Mouse (Mus musculus) heart, embryonic 14.5 days (tissue): ENCODE results near the gene 4930447C04Rik. TPM values are rescaled to one million over a fixed set of nuclear protein-coding genes. Genes with fewer than 3 reads are reported as not detected.

Experiments
- ATAC-seq: fragments of 200-750 bp; cut with Nextera tagmentation; 2 replicates; pipeline ENCODE4 v1.8.0; 2017; ENCODE audit warnings: low read depth, moderate TSS enrichment; ENCODE audit not compliant: insufficient number of reproducible peaks, insufficient read depth, low FRiP score
- H3K27ac ChIP-seq, 2 experiments: fragments of 200-500 bp in 1 of 2; fragments of 300-500 bp in 1 of 2; sonication (generic) in 1 of 2; replicated peaks in 1 of 2; 2 replicates each; pipeline ENCODE4 v1.5.1; 2012 to 2014; ENCODE audit warnings: low read depth in 2 of 2, low read length in 2 of 2, control low read depth in 1 of 2, mild to moderate bottlenecking in 1 of 2, mixed read lengths in 1 of 2; ENCODE audit not compliant: control insufficient read depth in 1 of 2, insufficient read depth in 1 of 2
- H3K27me3 ChIP-seq: fragments of 300-500 bp; sonication (generic); 2 replicates; pipeline ENCODE4 v1.6.1; 2014; ENCODE audit warnings: mild to moderate bottlenecking, low read length, control low read depth; ENCODE audit not compliant: control insufficient read depth, insufficient read depth
- H3K36me3 ChIP-seq: fragments of 300-500 bp; sonication (generic); 2 replicates; pipeline ENCODE4 v1.6.1; 2014; ENCODE audit warnings: mild to moderate bottlenecking, control low read depth, low read length, mixed read lengths; ENCODE audit not compliant: control insufficient read depth, insufficient read depth
- H3K4me1 ChIP-seq, 2 experiments: fragments of 200-500 bp in 1 of 2; fragments of 300-500 bp in 1 of 2; sonication (generic) in 1 of 2; 2 replicates each; pipeline ENCODE4 v1.6.1; 2012 to 2014; ENCODE audit warnings: low read length in 2 of 2, control low read depth in 1 of 2, mixed read lengths in 1 of 2; ENCODE audit not compliant: control insufficient read depth in 2 of 2, insufficient read depth in 2 of 2
- H3K4me2 ChIP-seq: fragments of 300-500 bp; sonication (generic); 2 replicates; pipeline ENCODE4 v1.6.1; 2014; ENCODE audit warnings: mild to moderate bottlenecking, low read length
- H3K4me3 ChIP-seq, 2 experiments: fragments of 200-500 bp in 1 of 2; fragments of 300-500 bp in 1 of 2; sonication (generic) in 1 of 2; 2 replicates each; pipeline ENCODE4 v1.5.1; 2012 to 2014; ENCODE audit warnings: low read length in 2 of 2, mild to moderate bottlenecking in 2 of 2, control low read depth in 1 of 2, low read depth in 1 of 2, moderate library complexity in 1 of 2; ENCODE audit not compliant: control insufficient read depth in 1 of 2, insufficient read depth in 1 of 2
- H3K9ac ChIP-seq: fragments of 300-500 bp; sonication (generic); 2 replicates; pipeline ENCODE4 v1.6.1; 2014; ENCODE audit warnings: mild to moderate bottlenecking, low read length
- H3K9me3 ChIP-seq: fragments of 300-500 bp; sonication (generic); 2 replicates; pipeline ENCODE4 v1.6.1; 2016; ENCODE audit warnings: low read length, control low read depth; ENCODE audit not compliant: control insufficient read depth
- WGBS: fragments of 180-500 bp; shearing (Covaris S2); extraction: QIAGEN DNeasy Blood & Tissue Kit; methylation state at CpG from one replicate; pipeline ENCODE4 v1.1.7; 2014; 5-methylcytosine and 5-hydroxymethylcytosine counted together
- polyA plus RNA-seq: library from polyadenylated mRNA; unstranded; fragments of >200 nt; fragmentation: Nextera tagmentation; extraction: Ambion mirVana; gene quantifications from 2 replicates; pipeline ENCODE4 v1.2.1, GENCODE M21; 2014

4930447C04Rik gene
- polyA plus RNA-seq, 1 experiment from 2014 or later: 1.6 TPM

DNA sequence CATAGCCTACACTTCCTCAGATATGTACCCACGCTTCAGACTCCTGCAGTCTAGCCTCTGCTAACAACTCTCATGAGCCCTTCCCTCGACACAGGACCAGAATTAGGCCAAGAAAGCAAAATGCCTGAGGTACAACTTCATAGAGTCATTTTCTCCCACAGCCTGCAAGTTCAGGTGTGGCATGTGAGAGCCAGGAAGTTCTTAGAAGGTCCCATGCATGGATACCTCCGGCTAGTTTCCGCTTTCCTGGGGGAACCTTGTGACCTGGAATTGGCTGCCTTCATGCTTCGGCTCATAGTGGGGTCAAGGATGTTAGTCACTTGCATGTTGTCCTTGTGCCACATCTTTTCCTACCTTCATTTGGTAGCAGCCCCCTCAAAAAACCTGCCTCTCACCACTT is 12.5 kb upstream of the 4930447C04Rik start:
- H3K9ac ChIP-seq: no peak overlapping the region
- H3K27ac ChIP-seq: no peak overlapping the region
- no peak for ATAC-seq
- peaks cover 7 to 10% of the 10 kb centered on the region in 2 experiments for H3K4me1 ChIP-seq
- H3K4me2 ChIP-seq: no peak overlapping the region
- H3K4me3 ChIP-seq: no peak overlapping the region
- peaks cover 17% of the 10 kb centered on the region for H3K27me3 ChIP-seq
- H3K9me3 ChIP-seq: no peaks in the 10 kb centered on the region
- WGBS: 90% methylated on average over 5 of the region's 5 CpGs
- no peaks in the 10 kb centered on the region for H3K36me3 ChIP-seq

DNA sequence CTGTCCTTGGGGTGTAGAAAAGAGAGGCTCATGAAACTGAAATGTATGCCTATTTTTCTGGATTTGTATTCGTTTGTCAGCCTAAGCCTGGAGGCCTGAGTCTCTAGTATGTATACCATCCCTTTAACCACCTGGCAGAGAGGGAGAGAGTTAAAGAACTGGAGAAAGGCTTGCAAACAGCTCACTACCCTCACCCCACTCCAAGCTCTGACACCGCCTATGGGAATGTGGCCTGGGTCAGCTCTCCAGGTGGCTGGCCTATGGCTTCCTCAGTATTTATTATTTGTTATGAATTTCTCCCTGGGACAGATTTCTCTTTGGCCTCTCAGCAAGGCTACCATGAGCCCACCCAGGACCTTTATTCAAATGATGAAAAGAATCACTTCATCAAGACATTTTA is 6.8 kb upstream of the 4930447C04Rik start:
- peaks cover 73% of the 10 kb centered on the region for H3K27me3 ChIP-seq
- H3K27ac ChIP-seq: no peak overlapping the region
- WGBS: 23% methylated on average over 2 of the region's 2 CpGs
- H3K9me3 ChIP-seq: no peaks in the 10 kb centered on the region
- no peak for ATAC-seq
- H3K9ac ChIP-seq: no peak overlapping the region
- peaks cover 0 to 9% of the 10 kb centered on the region in 2 experiments; a peak in 2 of 4 replicates for H3K4me1 ChIP-seq
- no peaks in the 10 kb centered on the region for H3K36me3 ChIP-seq
- H3K4me3 ChIP-seq: no peak overlapping the region
- no peak overlapping the region for H3K4me2 ChIP-seq

DNA sequence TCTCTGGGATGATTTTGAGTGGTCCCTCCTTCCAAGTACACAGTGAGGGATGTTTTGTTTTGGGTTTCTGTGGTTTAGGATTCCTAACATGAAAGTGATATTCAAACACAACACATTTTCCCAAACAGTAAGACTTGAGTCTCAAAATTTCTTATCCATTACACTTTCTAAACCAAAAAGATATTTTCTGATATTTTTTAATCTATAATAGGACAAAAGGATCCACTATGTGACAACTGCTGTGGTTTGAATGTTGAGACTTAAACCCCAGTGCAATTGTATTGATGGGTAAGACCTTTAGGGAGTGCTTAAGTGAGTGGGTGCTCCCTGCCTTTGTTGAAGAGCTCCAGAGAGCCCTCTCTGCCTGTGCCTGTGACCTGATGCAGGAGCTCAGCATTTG is 6.2 kb upstream of the 4930447C04Rik start:
- H3K27ac ChIP-seq: no peak overlapping the region
- H3K4me2 ChIP-seq: no peak overlapping the region
- no peak overlapping the region for H3K4me3 ChIP-seq
- peaks cover 0 to 9% of the 10 kb centered on the region in 2 experiments; a peak in 2 of 4 replicates for H3K4me1 ChIP-seq
- H3K9ac ChIP-seq: no peak overlapping the region
- H3K9me3 ChIP-seq: no peaks in the 10 kb centered on the region
- H3K36me3 ChIP-seq: no peaks in the 10 kb centered on the region
- peaks cover 78% of the 10 kb centered on the region for H3K27me3 ChIP-seq
- ATAC-seq: no peak

DNA sequence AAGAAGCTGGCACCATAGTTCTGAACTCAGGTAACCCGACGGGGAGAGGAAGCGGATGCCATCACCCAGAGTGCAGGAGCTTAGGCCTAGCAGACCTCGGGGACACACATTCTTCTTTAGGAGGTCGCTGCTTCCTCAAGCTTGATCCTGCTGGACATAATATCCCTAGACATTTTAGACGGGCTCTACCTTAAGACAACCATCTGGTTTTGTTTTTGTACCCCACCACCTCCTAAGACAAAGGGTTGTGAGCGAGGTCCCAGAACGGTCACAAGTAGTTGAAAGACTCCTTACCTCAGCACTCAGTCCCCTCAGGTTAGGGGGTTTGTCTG is 5.5 kb upstream of the 4930447C04Rik start:
- Histone ChIP-seq H3K36me3 (no peaks in the 10 kb centered on the region), H3K4me3 (peak overlapping the region; percentile 29 to 47), H3K9ac (no peak overlapping the region), H3K27me3 (peaks cover 86% of the 10 kb centered on the region), H3K9me3 (no peaks in the 10 kb centered on the region), H3K4me1 (peaks cover 0 to 9% of the 10 kb centered on the region in 2 experiments; a peak in 2 of 4 replicates), H3K4me2 (peak overlapping the region; percentile 77), H3K27ac (no peak overlapping the region)
- ATAC-seq: no peak
- 9% methylated on average over 8 of the region's 8 CpGs for WGBS

DNA sequence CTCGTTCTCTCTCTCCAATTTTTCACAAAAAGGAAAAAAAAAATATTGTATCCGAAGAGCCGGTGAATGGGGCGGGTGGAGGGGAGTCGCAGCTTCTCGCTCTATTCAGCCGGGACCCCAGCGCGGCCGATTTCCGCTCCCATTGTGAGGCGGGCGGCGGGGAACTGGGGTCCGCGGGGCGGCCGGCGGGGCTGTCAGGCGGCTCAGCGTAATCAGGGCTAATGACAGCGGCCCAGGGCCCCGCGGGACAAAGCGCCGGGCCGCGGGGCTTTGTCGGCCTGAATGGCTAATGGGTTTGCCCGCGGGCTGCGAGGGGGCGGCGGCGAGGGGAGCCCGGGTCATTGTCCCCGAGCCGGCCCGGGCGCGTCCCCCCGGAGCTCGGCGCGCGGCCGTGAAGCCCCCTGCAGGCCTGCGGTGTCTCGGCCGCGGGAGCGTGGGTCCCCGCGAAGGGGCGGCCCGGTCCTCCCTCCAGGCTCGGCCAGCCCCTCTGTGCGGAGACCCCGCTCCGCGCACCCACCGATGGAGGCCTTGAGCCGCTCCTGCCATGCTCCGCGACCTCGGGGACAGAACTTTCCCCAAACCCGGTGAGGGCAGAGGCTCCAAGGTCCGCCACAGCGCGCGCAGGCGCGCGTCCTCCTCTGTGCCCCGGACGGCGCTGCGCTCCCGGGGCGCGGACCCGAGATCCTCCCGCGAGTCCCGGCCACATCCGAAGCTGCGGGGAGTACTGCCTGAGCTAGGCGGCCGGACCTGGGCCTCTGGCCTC is 4.9 kb upstream of the 4930447C04Rik start:
- Histone ChIP-seq H3K9me3 (no peaks in the 10 kb centered on the region), H3K27me3 (peaks cover 91% of the 10 kb centered on the region), H3K4me1 (peaks cover 0 to 9% of the 10 kb centered on the region in 2 experiments; a peak in 2 of 4 replicates), H3K36me3 (no peaks in the 10 kb centered on the region), H3K4me2 (peak overlapping the region; percentile 77), H3K4me3 (peak overlapping the region; percentile 29 to 47), H3K9ac (peak overlapping the region; percentile 25; the same call in 1 of the 2 replicates), H3K27ac (no peak overlapping the region)
- no peak for ATAC-seq
- under 1% methylated on average over 89 of the region's 89 CpGs for WGBS

DNA sequence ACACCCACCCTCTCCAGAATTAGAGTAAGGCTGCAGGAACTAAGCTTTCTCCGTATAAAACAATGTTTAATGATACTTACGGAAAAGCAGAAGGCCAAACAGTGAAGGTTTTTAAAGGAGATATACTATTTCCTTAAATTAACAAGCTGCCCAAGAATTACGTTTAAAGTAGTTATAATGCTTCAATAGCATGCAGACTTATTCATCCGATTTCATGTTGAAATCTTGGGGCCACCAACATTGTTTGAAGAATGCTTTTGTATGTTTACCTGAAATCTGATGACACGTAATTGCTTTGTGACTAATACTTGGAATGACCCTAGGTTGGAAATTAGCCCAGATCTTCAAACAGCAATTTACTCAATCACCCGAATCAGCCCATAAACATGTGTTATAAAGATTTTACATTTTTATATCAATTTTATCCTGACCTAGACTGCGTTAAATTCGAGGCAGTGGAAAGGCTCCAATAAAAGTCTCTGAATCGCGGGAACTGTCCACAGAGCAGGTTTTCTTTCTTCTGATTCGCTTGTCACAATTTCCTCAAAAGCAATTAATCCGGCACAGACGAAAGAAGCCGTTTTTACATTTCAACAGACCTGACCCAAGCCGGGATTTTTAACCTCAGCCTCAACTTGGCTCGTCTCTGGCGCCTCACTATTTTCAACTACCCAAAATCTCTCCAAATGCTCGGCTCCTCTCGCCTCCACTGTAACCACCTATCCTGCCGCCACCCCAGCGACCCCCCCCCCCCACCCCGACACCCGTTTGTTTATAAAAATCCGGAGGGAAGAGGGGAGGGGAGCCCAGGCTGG is 4.0 kb upstream of the 4930447C04Rik start:
- no peaks in the 10 kb centered on the region for H3K36me3 ChIP-seq
- no peak for ATAC-seq
- H3K9ac ChIP-seq: no peak overlapping the region
- H3K4me2 ChIP-seq: peak overlapping the region; percentile 77
- 3% methylated on average over 24 of the region's 24 CpGs for WGBS
- no peaks in the 10 kb centered on the region for H3K9me3 ChIP-seq
- H3K27ac ChIP-seq: no peak overlapping the region
- H3K27me3 ChIP-seq: peaks cover 95% of the 10 kb centered on the region
- peaks cover 0 to 16% of the 10 kb centered on the region in 2 experiments; a peak in 2 of 4 replicates for H3K4me1 ChIP-seq
- H3K4me3 ChIP-seq: peak overlapping the region in 1 of 2 experiments; percentile 47; a peak in 2 of 4 replicates

DNA sequence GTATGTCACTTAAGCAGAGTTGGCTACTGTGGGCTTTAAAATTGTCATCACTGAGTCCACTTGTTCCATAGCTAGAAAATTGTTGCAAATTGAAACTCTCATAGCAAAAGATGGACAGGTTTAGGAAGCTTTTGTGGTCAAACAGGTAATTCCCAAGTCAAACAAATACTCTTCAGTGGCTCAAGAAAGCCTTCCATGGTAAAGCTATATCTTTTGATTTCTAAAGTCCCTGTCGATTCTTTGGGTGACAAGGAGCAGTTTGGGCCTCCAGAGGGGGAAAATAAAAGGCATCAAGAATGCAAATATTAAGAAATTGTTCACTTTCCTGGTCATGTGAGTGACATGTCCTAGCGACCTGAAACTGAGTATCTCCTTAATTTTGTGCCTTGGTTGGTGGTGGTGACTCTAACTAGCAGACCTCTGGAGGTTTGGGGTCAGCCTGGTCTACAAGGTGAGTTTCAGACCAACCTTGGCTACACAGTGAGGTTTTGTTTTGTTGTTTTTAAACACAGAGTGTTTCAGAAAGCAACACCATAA is 3.1 kb upstream of the 4930447C04Rik start:
- WGBS: 17% methylated on average over 2 of the region's 2 CpGs
- no peaks in the 10 kb centered on the region for H3K9me3 ChIP-seq
- peaks cover 0 to 20% of the 10 kb centered on the region in 2 experiments; a peak in 2 of 4 replicates for H3K4me1 ChIP-seq
- no peak overlapping the region for H3K4me2 ChIP-seq
- H3K9ac ChIP-seq: no peak overlapping the region
- H3K27ac ChIP-seq: no peak overlapping the region
- peaks cover 98% of the 10 kb centered on the region for H3K27me3 ChIP-seq
- no peak for ATAC-seq
- no peak overlapping the region for H3K4me3 ChIP-seq
- no peaks in the 10 kb centered on the region for H3K36me3 ChIP-seq
